Mouse (Mus musculus) forebrain, embryonic 12.5 days (tissue): Measurements from ENCODE around the gene Aldh1a3. TPM values are rescaled to one million over a fixed set of nuclear protein-coding genes. Genes with fewer than 3 reads are reported as not detected.

ENCODE experiments used
- ATAC-seq: fragments of 200-750 bp; cut with Nextera tagmentation; 2 replicates; pipeline ENCODE4 v1.8.0; 2017; ENCODE audit warnings: moderate TSS enrichment; ENCODE audit not compliant: low FRiP score
- H3K27ac ChIP-seq: fragments of 300-500 bp; sonication (generic); 2 replicates; pipeline ENCODE4 v1.5.1; 2016; ENCODE audit warnings: mild to moderate bottlenecking
- H3K27me3 ChIP-seq: fragments of 300-500 bp; sonication (generic); 2 replicates; pipeline ENCODE4 v1.6.1; 2016; ENCODE audit warnings: mild to moderate bottlenecking
- H3K36me3 ChIP-seq: fragments of 300-500 bp; sonication (generic); replicated peaks from 2 replicates; pipeline ENCODE4 v1.6.1; 2016; ENCODE audit warnings: mild to moderate bottlenecking
- H3K4me1 ChIP-seq: fragments of 300-500 bp; sonication (generic); 2 replicates; pipeline ENCODE4 v1.6.1; 2016
- H3K4me2 ChIP-seq: fragments of 300-500 bp; sonication (generic); 2 replicates; pipeline ENCODE4 v1.6.1; 2016; ENCODE audit warnings: mild to moderate bottlenecking, moderate library complexity
- H3K4me3 ChIP-seq: fragments of 300-500 bp; sonication (generic); replicated peaks from 2 replicates; pipeline ENCODE4 v1.5.1; 2016; ENCODE audit warnings: mild to moderate bottlenecking
- H3K9ac ChIP-seq: fragments of 300-500 bp; sonication (generic); 2 replicates; pipeline ENCODE4 v1.6.1; 2016; ENCODE audit warnings: mild to moderate bottlenecking
- H3K9me3 ChIP-seq: fragments of 300-500 bp; sonication (generic); 2 replicates; pipeline ENCODE4 v1.6.1; 2016
- WGBS: fragments of 180-500 bp; shearing (Covaris S2); methylation state at CpG from one replicate; pipeline ENCODE4 v1.1.7; 2016; 5-methylcytosine and 5-hydroxymethylcytosine counted together
- polyA plus RNA-seq: library from polyadenylated mRNA; unstranded; fragments of >200 nt; fragmentation: Nextera tagmentation; extraction: Ambion mirVana; gene quantifications from 2 replicates; pipeline ENCODE4 v1.2.1, GENCODE M21; 2016

The Aldh1a3 gene
- polyA plus RNA-seq, 1 experiment from 2014 or later = 6.0 TPM

DNA sequence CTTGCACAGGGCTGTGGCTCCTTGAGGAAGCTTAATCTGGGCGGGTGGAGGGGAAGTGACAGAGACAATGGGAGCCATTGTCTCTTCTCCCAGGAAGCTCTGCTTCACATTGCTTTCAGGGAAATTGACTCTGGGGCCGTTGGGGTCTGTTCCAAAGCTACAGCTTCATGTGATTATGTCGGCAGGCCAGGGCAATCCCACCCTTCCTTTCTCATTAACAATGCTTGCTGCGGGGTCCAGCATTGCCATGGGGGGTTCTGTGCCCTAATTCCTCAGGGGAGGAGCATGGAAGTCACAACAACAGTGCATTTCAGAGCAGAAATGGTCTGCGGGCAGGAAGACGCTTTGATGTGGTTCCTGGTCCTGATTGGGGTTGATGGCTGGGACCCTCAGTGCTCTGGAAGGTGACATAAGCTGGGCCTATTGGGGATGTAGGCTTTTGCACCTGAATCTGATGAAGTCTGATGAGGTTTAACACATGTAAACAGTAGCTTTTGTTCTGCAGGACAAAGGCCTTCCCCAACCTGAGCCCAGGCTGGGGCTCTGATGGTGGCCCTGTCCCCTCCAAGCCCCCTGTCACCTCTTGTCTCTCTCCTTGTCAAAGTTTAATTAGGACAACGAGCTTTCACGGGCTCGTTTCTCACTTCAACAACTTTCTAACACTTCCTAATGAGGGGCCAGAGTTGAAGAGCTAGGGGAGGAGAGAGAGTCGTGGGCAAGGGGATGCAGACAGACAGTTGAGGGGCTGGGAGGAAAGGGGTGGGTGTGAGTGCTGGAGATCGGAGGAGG, 18.0 kb upstream of the Aldh1a3 start:
- 14% methylated on average over 11 of the region's 11 CpGs for WGBS
- no peak for ATAC-seq

DNA sequence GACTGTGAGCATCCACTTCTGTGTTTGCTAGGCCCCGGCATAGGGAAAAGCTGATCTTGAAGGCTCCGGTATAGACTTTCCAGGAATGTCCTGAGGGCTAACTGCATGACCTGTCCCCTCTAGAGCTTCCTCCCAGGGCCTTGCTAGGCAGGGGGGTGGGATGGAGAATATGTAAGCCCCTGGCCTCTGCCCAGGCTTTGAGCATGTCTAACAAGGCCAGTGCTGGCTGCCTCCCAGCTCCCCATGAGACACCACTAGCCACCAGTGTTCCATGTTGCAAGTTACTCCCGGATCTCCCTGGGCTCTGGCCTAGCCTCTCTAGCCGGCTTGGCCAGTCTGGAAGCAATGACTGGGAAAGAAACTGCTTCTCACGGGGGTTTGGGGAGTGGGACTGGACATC, 17.4 kb upstream of the Aldh1a3 start:
- no peak for ATAC-seq
- H3K27ac ChIP-seq = no peak overlapping the region
- WGBS = 55% methylated on average over 5 of the region's 5 CpGs

More for the DNA sequence above, 18.0 kb upstream of the Aldh1a3 start:
- Histone ChIP-seq H3K9ac (no peak overlapping the region), H3K9me3 (no peaks in the 10 kb centered on the region), H3K27me3 (peaks cover 3% of the 10 kb centered on the region; the same call in 1 of the 2 replicates), H3K4me2 (no peak overlapping the region), H3K27ac (no peak overlapping the region), H3K4me3 (no peak overlapping the region), H3K4me1 (peaks cover 22% of the 10 kb centered on the region), H3K36me3 (no peaks in the 10 kb centered on the region)

DNA sequence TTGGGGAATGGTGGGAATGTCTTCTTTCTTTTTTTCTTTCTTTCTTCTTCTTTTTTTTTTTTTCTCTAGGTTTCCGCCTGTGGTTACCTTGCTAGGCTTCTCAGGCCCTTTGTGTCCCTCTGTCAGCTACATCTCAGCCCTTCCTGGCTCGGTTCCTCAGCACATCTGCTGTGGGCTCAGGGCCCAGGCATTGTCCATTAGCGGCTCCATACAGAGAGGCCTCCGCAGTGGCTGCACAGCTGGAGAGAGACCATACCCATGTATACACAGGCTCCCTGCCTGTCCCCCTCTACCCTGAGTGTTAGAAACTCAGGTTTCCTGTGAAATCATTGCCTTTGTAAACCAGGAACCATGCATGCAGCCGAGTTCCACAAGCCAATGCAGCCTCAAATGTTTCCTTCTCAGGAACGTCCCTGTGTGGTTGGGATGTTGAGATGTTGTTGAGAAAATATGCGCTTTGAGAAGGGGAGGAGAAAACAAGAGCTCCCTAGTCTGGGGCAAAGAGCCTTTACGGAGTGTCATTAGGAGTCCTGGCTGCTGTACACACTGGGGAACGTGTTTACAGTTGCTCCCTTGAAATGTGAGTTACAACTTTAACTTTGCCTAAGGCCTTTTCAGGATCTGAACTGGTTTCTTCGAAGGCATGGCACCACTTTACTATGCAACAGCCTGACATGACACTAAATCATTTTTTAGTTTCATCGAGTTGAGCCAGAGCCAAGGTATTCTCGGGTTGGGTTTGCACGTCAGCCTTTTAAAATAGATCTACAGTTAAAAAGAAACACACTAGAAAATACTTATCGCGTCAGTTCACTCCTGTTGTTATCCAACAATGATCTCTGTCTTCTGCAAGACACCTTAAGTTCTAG, 15.4 kb upstream of the Aldh1a3 start:
- Histone ChIP-seq H3K27me3 (peaks cover 3% of the 10 kb centered on the region; the same call in 1 of the 2 replicates), H3K4me3 (no peak overlapping the region), H3K4me1 (peaks cover 15% of the 10 kb centered on the region), H3K36me3 (no peaks in the 10 kb centered on the region), H3K9me3 (no peaks in the 10 kb centered on the region), H3K4me2 (no peak overlapping the region), H3K27ac (no peak overlapping the region), H3K9ac (no peak overlapping the region)
- no peak for ATAC-seq
- 64% methylated on average over 15 of the region's 15 CpGs for WGBS

More for the DNA sequence above, 17.4 kb upstream of the Aldh1a3 start:
- Histone ChIP-seq H3K4me2 (no peak overlapping the region), H3K36me3 (no peaks in the 10 kb centered on the region), H3K27me3 (peaks cover 3% of the 10 kb centered on the region; the same call in 1 of the 2 replicates), H3K9ac (no peak overlapping the region), H3K9me3 (no peaks in the 10 kb centered on the region), H3K4me3 (no peak overlapping the region), H3K4me1 (peaks cover 16% of the 10 kb centered on the region)

DNA sequence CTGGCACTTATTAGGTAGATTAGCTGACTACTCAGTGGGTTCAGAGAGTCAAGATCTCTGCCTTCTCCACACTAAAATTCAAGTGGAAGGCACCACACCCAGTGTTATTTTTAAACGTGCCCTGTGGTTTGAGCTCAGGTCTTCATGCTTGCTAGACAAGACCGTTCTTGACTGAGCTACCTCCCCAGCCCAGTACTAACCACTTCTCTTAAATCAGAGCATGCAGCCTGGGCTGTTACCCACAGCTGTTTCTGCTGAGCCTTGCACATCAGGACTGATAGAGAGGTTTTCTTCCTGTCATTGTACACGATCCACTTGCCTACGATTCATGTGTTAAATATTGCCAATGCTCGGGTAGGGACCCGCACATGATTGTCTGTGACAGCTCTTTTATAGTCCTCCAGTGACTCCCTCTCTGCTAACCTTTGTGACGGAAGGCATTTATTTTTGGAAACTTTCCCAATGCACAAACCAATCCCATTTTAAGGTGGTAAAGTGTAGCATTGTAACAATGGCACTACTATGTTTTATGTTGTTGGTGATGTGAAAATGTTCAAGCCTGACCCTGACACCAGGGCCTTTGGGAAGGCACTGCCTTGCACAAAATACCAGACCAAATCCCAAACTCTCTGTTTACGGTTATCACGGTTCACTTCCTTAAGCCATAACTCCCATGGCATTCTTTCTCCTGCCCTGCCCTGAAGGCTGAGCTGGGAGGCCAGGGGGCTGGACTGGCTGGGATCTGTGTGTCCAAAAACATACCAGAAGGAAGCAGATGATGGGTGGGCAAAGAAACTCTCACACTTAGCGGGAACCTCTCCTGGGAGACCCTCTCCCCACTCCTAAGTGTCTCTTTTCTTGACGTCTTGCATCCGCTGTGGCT, 11.7 kb upstream of the Aldh1a3 start:
- no peak for ATAC-seq
- 81% methylated on average over 12 of the region's 12 CpGs for WGBS

DNA sequence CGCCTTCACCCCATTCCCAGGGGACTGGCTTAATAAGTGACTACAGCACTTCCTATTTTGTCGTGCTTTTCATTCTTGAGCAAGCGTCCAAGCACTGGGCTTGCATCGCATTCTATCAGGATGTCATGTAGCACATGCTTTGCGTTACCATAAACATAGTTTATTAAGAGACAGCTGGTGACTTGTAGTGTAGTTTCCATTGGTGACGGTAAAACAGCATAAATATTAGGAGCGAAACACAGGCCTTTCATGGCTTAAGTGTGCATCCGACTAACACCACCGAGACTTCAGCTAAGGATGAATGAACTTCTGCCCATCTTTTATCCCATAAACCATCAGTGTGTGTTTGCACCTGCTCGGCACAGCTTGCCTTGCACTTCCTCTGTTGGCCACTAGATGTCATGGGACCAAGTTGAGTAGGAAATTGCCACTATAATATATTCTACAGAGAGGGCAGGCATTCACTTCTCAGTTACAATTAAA, 7.2 kb upstream of the Aldh1a3 start:
- Histone ChIP-seq H3K36me3 (no peaks in the 10 kb centered on the region), H3K4me1 (no peaks in the 10 kb centered on the region), H3K4me3 (no peak overlapping the region), H3K9ac (no peak overlapping the region), H3K27me3 (peaks cover 18% of the 10 kb centered on the region), H3K27ac (no peak overlapping the region), H3K9me3 (no peaks in the 10 kb centered on the region), H3K4me2 (no peak overlapping the region)
- ATAC-seq = no peak
- WGBS = 50% methylated on average over 10 of the region's 10 CpGs

More for the DNA sequence above, 11.7 kb upstream of the Aldh1a3 start:
- Histone ChIP-seq H3K4me1 (peaks cover 4% of the 10 kb centered on the region; the same call in 1 of the 2 replicates), H3K27ac (no peak overlapping the region), H3K4me2 (no peak overlapping the region), H3K9ac (no peak overlapping the region), H3K4me3 (no peak overlapping the region), H3K27me3 (peaks cover 8% of the 10 kb centered on the region; the same call in 1 of the 2 replicates), H3K36me3 (no peaks in the 10 kb centered on the region), H3K9me3 (no peaks in the 10 kb centered on the region)

- Histone ChIP-seq H3K4me3 (peak overlapping the region; percentile 49), H3K4me1 (peaks cover 17% of the 10 kb centered on the region), H3K9me3 (no peaks in the 10 kb centered on the region), H3K4me2 (peak overlapping the region; percentile 92), H3K36me3 (no peaks in the 10 kb centered on the region), H3K27ac (no peak overlapping the region), H3K9ac (peak overlapping the region; percentile 45; the same call in 1 of the 2 replicates), H3K27me3 (peaks cover 75% of the 10 kb centered on the region)
- whole genome bisulfite sequencing = under 1% methylated on average over 23 of the region's 23 CpGs
- ATAC-seq = peak; percentile 53
Measured at GRCm38 (mm10) chr7:66427053-66427436, 272 bp downstream of the Aldh1a3 start.

DNA sequence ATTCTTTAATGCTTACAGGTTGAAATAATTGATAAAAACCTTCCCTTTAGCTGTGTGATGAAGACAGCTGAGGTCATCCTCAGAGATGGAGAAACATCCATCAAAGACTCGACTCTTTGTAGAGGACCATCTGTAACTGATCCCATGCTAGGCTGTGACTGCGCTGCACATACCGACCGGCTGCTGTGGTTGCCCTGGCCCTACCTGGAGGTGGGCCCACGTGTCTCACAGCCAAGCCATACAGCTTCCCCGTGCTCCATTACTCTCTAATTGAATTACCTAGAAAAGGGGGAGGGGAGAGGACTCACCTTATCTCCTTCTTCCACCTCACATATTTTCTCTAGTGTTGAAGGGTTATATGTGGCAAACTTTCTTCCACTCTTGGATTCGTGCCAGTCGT, 5.4 kb downstream of the Aldh1a3 start:
- 77% methylated on average over 8 of the region's 8 CpGs for WGBS
- H3K9me3 ChIP-seq = no peaks in the 10 kb centered on the region
- H3K27me3 ChIP-seq = peaks cover 39% of the 10 kb centered on the region

DNA sequence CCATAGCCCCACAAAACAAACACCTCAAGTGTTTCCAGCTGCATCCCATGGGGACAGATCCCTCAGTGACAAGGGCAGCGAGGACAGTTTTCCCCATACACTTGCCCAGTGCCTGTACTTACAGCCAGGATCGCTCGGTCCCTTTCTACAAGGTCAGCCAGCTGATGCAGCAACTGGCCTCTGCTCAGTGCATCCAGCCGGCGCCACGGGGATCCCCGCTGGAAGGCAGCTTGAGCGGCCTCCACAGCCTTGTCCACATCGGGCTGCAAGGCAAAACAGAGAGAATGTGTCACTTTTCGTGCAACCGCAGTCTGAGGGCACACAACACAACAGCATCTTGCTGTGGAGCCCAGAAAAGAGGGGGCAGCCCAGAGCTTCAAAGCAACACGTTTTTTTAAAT, 8.3 kb downstream of the Aldh1a3 start:
- no peaks in the 10 kb centered on the region for H3K36me3 ChIP-seq
- no peak for ATAC-seq
- H3K4me1 ChIP-seq = no peaks in the 10 kb centered on the region
- no peak overlapping the region for H3K27ac ChIP-seq
- H3K9ac ChIP-seq = no peak overlapping the region
- WGBS = 52% methylated on average over 12 of the region's 12 CpGs
- H3K9me3 ChIP-seq = no peaks in the 10 kb centered on the region
- H3K4me3 ChIP-seq = no peak overlapping the region
- H3K27me3 ChIP-seq = peaks cover 10% of the 10 kb centered on the region; the same call in 1 of the 2 replicates
- H3K4me2 ChIP-seq = no peak overlapping the region

More for the DNA sequence above, 5.4 kb downstream of the Aldh1a3 start:
- no peak overlapping the region for H3K9ac ChIP-seq
- peaks cover 6% of the 10 kb centered on the region for H3K4me1 ChIP-seq
- H3K27ac ChIP-seq = no peak overlapping the region
- no peaks in the 10 kb centered on the region for H3K36me3 ChIP-seq
- no peak for ATAC-seq
- H3K4me3 ChIP-seq = no peak overlapping the region
- H3K4me2 ChIP-seq = no peak overlapping the region

DNA sequence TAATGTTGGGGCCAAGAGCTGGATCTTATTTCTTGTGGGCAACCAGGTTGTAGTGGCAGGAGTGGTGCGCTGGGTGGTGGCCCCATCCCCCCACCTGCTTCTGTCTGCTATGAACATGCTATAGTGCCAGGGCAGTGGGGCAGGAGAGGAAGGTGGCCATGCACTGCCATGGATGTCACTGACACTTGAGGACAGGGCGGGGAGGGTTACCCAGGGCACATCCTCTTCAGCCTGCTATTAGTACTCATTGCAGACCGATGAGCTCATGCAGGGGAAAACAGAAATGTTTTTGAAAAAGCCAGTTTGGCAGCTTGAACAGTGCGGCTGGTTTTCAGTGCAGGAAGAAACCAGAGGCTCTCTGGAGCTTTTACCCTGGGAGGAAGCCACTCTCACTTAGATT, 10.5 kb downstream of the Aldh1a3 start:
- H3K36me3 ChIP-seq = no peaks in the 10 kb centered on the region
- no peaks in the 10 kb centered on the region for H3K9me3 ChIP-seq
- peaks cover under 1% of the 10 kb centered on the region; the same call in 1 of the 2 replicates for H3K27me3 ChIP-seq
- no peak overlapping the region for H3K9ac ChIP-seq
- WGBS = 89% methylated on average over 4 of the region's 4 CpGs
- H3K4me1 ChIP-seq = no peaks in the 10 kb centered on the region
- H3K27ac ChIP-seq = no peak overlapping the region
- H3K4me3 ChIP-seq = no peak overlapping the region
- ATAC-seq = no peak
- H3K4me2 ChIP-seq = no peak overlapping the region

GRCm38 (mm10) chr7:66413093-66413492, 14.2 kb downstream of the Aldh1a3 start:
- Histone ChIP-seq H3K9me3 (no peaks in the 10 kb centered on the region), H3K36me3 (no peaks in the 10 kb centered on the region), H3K4me1 (no peaks in the 10 kb centered on the region), H3K27ac (no peak overlapping the region), H3K4me2 (no peak overlapping the region), H3K4me3 (no peak overlapping the region), H3K27me3 (no peaks in the 10 kb centered on the region), H3K9ac (no peak overlapping the region)
- no peak for ATAC-seq
- WGBS = 84% methylated on average over 7 of the region's 7 CpGs

GRCm38 (mm10) chr7:66409433-66409832, 17.9 kb downstream of the Aldh1a3 start:
- no peaks in the 10 kb centered on the region for H3K27me3 ChIP-seq
- no peaks in the 10 kb centered on the region for H3K36me3 ChIP-seq
- no peaks in the 10 kb centered on the region for H3K9me3 ChIP-seq
- no peak overlapping the region for H3K27ac ChIP-seq
- ATAC-seq = no peak
- no peak overlapping the region for H3K4me3 ChIP-seq
- WGBS = 67% methylated on average over 6 of the region's 6 CpGs
- peaks cover 6% of the 10 kb centered on the region; the same call in 1 of the 2 replicates for H3K4me1 ChIP-seq
- no peak overlapping the region for H3K9ac ChIP-seq
- no peak overlapping the region for H3K4me2 ChIP-seq
